Mouse (Mus musculus) right cerebral cortex, adult 18-20 months (tissue): ENCODE measurements at regions not wholly inside any gene's neighbourhood (a gene's known extent, or its start where the extent isn't known, plus 50 kb on each side); places are given as distances from the start of the nearest gene placed in this dataset.

Experiments
- DNase-seq: peaks from one replicate; pipeline ENCODE4 v3.0.0; 2022; ENCODE audit warnings: mixed read lengths

DNA sequence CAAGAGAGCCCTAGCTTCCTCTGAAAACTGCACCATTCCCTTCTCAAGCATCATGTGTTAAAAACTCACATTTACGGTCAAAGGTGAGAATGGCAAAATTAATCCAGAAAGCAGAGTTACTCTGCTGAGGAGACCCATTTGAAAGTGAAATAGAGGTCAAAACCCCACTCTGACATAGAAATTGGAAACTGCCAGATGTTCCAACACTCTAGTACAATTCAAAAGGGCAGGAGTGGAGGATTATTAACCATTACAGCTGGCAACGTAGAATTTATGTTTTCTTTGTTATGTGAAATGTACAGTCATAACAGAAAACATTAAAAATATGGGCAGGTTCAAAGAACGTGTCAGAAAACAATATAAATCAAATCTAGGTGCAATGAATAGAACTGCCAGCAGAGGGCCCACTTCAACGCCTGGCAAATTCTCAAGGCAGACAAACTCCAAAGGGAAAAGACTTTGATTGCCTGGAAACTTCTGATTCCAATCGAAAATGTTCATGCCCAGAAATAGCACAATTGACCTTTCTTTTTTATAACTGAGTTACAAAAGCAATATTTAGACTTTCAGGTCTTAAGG is 54.2 kb upstream of the Rfpl4b start:
- DNase-seq, result peak; percentile 26

DNA sequence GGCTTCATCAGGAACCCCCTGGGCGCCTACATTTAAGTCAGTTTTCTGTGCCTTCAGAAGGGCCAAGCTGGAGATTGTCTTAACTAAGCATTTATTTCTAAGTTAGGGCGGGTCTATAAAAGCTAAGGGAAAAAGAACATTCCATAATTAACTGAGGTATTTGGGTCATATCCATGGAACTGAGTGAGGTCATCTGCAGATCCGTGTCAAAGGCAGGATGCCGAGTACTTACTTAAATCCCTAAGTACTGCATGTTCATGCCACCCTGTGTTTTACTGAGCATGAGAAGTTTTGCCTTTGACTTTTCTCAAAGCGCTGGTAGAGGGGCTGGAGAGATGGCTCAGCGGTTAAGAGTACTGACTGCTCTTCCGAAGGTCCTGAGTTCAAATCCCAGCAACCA is 57.7 kb upstream of the Rfpl4b start:
- DNase-seq, result no peak

DNA sequence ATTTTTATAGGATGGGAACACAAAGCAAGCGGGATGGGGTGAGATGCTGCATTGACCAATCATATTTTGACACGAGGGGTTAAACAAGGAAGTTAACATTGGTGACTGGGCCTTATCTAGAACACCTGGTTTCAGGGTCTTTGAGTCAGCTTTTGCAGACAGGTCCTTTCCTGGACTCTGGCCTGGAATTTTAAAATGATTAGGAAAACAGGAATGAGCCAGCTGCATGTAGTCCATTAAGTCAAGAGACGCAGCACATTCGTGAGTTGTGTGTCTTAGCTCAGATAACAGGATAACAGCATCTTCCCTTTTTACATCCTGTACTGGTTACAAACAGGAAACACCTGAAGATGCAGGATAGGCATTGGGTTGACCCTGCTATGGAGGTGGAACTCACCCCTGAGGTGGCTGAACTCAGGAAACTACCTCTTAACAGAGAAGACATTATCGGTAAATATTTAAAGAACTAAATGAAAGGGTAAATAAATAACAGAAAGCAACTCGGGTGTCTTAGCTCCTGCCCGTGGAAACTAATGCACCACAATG is 59.1 kb upstream of the Rfpl4b start:
- DNase-seq, result no peak

GRCm38 (mm10) chr10:38882154-38882553 is 60.6 kb upstream of the Rfpl4b start:
- no peak for DNase-seq

DNA sequence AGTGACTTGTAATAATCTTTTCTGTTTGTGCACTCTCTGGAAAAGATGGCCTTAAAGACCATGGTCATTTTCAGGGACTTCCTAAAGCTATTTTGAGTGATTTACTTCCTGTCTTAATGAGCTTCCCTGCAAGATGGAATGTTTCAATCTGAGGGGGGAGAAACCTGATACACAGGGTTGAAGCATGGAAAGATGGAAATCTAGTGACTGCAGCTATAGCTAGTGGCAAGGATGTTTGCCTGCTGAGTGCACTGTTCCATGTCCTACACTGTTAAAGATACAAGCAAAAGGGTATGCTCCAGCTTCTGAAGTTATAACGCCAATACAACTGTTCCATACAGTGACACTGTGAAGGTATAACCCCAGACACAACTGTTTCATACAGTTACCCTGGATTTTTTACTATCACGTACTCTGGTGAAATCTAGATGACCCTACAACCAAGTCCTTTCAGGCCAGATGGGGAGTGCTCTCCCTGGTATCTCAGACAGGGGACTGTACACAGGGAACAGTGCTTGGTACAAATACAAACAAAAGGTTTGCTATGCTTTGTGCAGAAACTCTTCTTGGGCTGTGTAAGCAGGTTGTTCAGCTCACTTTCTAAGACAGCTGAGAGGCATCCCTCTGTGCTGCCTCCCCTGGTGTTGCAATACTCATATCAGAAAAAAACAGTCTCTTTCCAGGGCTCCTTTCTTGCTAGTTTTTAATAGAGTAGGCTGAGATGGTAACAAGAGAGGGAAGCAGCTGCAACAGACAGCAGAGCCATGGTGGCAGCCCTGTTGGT is 62.4 kb upstream of the Rfpl4b start:
- no peak for DNase-seq

GRCm38 (mm10) chr10:38884641-38885040 is 63.1 kb upstream of the Rfpl4b start:
- DNase-seq, result no peak

DNA sequence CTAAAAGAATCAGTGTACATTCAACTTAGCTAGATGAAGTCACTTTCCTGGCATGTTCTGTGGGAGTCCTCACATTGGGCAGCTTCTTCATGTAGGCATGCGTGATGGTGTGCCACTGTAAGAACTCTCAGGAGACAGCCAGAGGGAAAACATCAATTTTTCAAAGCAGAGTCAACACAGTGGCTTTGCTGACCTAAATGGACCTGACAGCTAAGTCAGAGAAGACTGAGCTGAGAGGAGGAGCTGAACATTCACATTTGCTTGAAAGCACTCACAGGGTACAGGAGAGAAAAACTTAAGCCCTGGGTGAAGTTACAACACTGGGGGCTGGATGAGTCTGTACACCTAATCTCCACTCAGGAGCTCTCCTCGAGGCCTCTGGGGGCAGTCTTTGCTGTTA is 64.9 kb upstream of the Rfpl4b start:
- DNase-seq, result no peak

DNA sequence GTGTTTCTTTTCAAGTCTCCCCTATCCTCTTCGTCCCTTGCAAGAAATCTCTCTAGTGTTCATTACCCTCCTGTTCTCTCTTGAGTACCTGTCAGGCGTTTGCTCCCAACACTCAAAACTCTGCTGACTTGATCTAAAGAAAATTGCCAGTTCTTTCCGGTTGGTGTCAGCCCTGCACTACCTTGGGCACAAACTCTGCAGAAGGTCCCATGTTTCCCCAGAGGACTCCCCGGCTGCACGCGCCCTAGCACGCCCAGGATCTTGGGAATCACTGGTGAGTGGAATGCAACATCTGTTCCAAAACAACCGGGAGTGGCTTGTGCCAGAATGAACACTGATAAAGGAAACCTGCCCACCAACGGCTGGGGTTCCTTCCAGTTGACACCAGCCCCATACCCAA is 66.3 kb upstream of the Rfpl4b start:
- DNase-seq, result no peak

- no peak for DNase-seq
These were observed 70.6 kb upstream of the Lama4 start for GRCm38 (mm10) chr10:38894706-38895105.

GRCm38 (mm10) chr10:38895656-38896055 is 69.7 kb upstream of the Lama4 start:
- no peak for DNase-seq

GRCm38 (mm10) chr10:38897573-38897972 is 67.7 kb upstream of the Lama4 start:
- no peak for DNase-seq

- no peak for DNase-seq
These were observed 59.2 kb upstream of the Lama4 start for GRCm38 (mm10) chr10:38906121-38906520.

- no peak for DNase-seq
These were observed 57.5 kb upstream of the Lama4 start for GRCm38 (mm10) chr10:38907835-38908234.

DNA sequence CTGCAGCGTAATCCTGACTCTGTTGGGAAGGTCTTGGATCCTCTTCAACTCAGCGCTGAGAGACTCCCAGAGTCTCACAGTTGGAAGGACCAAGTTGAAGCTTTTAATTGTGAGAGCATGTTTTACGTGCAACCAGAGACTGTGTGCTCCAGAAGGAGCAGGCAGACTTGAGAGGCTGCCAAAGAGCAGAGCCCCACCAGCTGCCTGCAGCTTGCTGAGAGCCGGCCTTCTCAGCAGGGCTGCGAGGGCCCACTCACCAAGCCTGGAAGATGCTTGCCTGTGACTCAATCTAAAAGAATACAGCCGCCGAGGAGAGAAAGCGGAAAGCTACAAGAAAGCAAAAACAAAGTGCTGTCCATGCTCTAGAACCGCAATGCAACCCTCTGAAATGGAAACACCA is 57.0 kb upstream of the Lama4 start:
- peak; percentile 92 for DNase-seq

DNA sequence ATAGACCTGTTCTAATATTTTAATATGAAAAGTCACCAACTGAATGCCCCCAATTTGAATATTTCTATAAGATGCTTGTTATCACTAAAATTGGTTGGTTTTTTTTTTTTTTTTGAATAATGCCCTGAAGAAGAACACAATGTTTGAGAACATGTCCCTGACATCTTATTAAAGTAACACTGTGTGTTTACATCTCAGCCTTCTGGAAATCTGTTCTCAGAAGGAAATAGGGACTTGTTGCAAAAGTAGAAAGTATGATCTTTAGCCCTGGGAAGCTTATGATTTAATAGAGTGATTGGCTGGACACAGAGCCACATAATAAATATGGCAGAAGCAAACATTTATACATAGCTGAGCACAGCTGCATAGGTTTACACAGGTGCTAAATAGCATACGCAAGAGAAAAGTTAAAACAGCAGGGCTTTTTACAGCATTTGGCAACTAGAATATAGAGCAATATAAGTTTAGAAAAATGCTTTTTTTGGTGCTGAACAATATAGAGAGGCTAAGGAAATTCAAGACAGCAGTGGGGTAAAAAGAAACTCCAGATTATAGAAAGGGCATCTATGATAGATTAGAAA is 56.1 kb upstream of the Lama4 start:
- DNase-seq, result no peak

DNA sequence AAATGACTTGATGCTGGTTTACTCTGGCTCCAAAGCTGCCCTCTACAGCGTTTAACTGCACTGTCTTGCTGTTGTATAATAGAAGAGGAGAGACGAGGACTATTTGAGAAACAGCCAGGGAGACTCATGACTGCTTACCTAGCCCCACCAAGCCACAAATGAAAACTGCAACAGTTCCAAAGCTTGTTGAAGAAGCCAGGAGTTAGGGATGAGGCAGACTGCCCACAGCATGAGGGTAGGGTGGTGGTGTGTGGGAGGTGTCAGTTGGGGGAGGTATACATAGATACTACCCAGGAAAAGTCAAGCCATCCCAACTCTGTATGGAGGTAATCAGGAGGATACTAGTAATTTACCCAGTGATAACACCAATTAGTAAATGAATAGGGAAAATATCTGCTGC is 55.5 kb upstream of the Lama4 start:
- peak; percentile 28 for DNase-seq

DNA sequence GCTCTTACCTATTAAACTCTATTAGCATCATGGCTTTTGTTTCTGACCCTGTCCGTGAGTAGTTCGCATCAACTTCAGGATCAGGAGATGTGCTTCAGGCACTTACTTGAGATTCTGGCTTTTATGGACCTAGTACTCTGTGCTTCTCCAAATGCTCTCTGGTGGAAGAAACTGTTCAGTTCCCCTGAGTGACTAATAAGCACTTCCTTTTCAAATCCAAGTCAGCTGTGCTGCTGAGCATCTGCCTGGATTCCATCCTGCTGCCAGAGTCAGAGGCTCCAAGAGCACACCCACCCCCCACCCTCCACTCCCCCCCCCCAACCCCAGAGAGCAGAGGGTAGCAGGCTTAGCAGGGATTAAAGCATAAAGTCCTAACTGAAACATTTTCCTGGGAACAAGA is 52.3 kb upstream of the Lama4 start:
- no peak for DNase-seq
